ENCODE assay signal across 15 mouse cellular contexts in genomic region chr14:105956796-105957195, GRCm38 (mm10).
A peak's percentile ranks its signal among the peaks of the same experiment; 100 is the strongest.
DNase-seq lines count a peak whose midpoint lies in the region; TF ChIP-seq lines count a peak whose summit lies in the region.
"Had no signal": no experiment of that assay in that cellular context is flagged by ENCODE, and none has a peak within 500 bp of the region (broad histone marks: within the 10 kb centered on the region; RNA-seq: fewer than 3 reads in every experiment).

No protein-coding gene starts in this region.

- no peak for TF ChIP-seq CTCF in brain, embryonic 14.5 days (IDR thresholded peaks at IDR 0.05; ENCODE audit: borderline replicate concordance, extremely low read depth, insufficient read depth, insufficient read length)

- no peak for TF ChIP-seq POLR2A in brain, embryonic 14.5 days (IDR thresholded peaks at IDR 0.05; ENCODE audit: borderline replicate concordance, extremely low read depth, insufficient read depth, insufficient read length, poor library complexity, severe bottlenecking)

- intact Hi-C loops in heart, postnatal 14 days (cut with DNase I), result no loop called here

- DNase-seq in heart, adult 11 months, result peak; percentile 77
- DNase-seq in heart, postnatal 14 days, result no peak
- DNase-seq in brain, adult 2 months (ENCODE audit: low read depth, low spot score), result peak; percentile 21
- DNase-seq in brain, embryonic 14.5 days (ENCODE audit: low read depth), result peak; percentile 20
- DNase-seq in natural killer cell, adult 2 months (ENCODE audit: low spot score in 2 of 2), result peak; percentile 34 to 71
- DNase-seq in gastrocnemius, adult 8-10 months (ENCODE audit: low spot score in 2 of 2), result no peak
- DNase-seq: adrenal gland, adult 8-10 months; adrenal gland, postnatal 25 days; cerebellum, adult 11 months; cerebellum, adult 2 months; cerebellum, adult 9-11 months; cerebellum, postnatal 25 days; embryo, embryonic 11 days; gastrocnemius, postnatal 10 days; heart, postnatal 4 days had no signal

Comparison
In these comparisons a context has a peak if more than half of its experiments do, and no peak if none do; other contexts are left out.
1. DNase-seq: peak in heart, adult 11 months (single experiment), brain, adult 2 months (single experiment), brain, embryonic 14.5 days (single experiment) and natural killer cell, adult 2 months (2 of 2); none in heart, postnatal 14 days (0 of 2) and gastrocnemius, adult 8-10 months (0 of 2).